Mouse (Mus musculus) forebrain, postnatal 0 days (tissue): ENCODE results near the gene Hacd3. TPM values are rescaled to one million over a fixed set of nuclear protein-coding genes. Genes with fewer than 3 reads are reported as not detected.

Source experiments
- ATAC-seq: fragments of 200-750 bp; cut with Nextera tagmentation; 2 replicates; pipeline ENCODE4 v1.8.0; 2017; ENCODE audit warnings: mild to moderate bottlenecking, moderate library complexity
- DNase-seq: peaks from one replicate; pipeline ENCODE4 v3.0.0-alpha.2; 2015
- H3K27ac ChIP-seq: fragments of 300-500 bp; sonication (generic); 2 replicates; pipeline ENCODE4 v1.5.1; 2014; ENCODE audit warnings: low read depth, mild to moderate bottlenecking, antibody characterized with exemption, low read length, moderate library complexity, mixed read lengths
- H3K27me3 ChIP-seq: fragments of 300-500 bp; sonication (generic); 2 replicates; pipeline ENCODE4 v1.6.1; 2014; ENCODE audit warnings: mild to moderate bottlenecking, low read length, mixed read lengths; ENCODE audit not compliant: insufficient read depth
- H3K36me3 ChIP-seq: fragments of 300-500 bp; sonication (generic); 2 replicates; pipeline ENCODE4 v1.6.1; 2014; ENCODE audit warnings: mild to moderate bottlenecking, moderate library complexity; ENCODE audit not compliant: insufficient read depth
- H3K4me1 ChIP-seq: fragments of 300-500 bp; sonication (generic); 2 replicates; pipeline ENCODE4 v1.6.1; 2014; ENCODE audit warnings: antibody characterized with exemption; ENCODE audit not compliant: insufficient read depth
- H3K4me2 ChIP-seq: fragments of 300-500 bp; sonication (generic); 2 replicates; pipeline ENCODE4 v1.6.1; 2014; ENCODE audit warnings: low read depth, mild to moderate bottlenecking, moderate library complexity
- H3K4me3 ChIP-seq: fragments of 300-500 bp; sonication (generic); 2 replicates; pipeline ENCODE4 v1.5.1; 2014; ENCODE audit warnings: low read depth, low read length, mixed read lengths
- H3K9ac ChIP-seq: fragments of 300-500 bp; sonication (generic); 2 replicates; pipeline ENCODE4 v1.6.1; 2014; ENCODE audit warnings: mild to moderate bottlenecking
- H3K9me3 ChIP-seq: fragments of 300-500 bp; sonication (generic); 2 replicates; pipeline ENCODE4 v1.6.1; 2016; ENCODE audit warnings: low read length
- CTCF ChIP-seq: sonication (generic); IDR thresholded peaks from 2 replicates; pipeline ENCODE4 v1.5.1; 2016; ENCODE audit warnings: antibody characterized with exemption, control low read depth, low read depth
- WGBS: fragments of 180-500 bp; shearing (Covaris S2); extraction: QIAGEN DNeasy Blood & Tissue Kit; methylation state at CpG from one replicate; pipeline ENCODE4 v1.1.7; 2014; 5-methylcytosine and 5-hydroxymethylcytosine counted together
- polyA plus RNA-seq: library from polyadenylated mRNA; unstranded; fragments of >200 nt; fragmentation: Nextera tagmentation; extraction: Ambion mirVana; gene quantifications from 2 replicates; pipeline ENCODE4 v1.2.1, GENCODE M21; 2015
- total RNA-seq: library from RNA; depleted of rRNA; stranded (reverse); fragments of >200 nt; gene quantifications from 2 replicates; pipeline ENCODE4 v1.2.3, GENCODE M21; 2014; rRNA removed

The Hacd3 gene
- total RNA-seq: 180 and 182 TPM in 2 replicates
- polyA plus RNA-seq: 117 and 165 TPM in 2 replicates

DNA sequence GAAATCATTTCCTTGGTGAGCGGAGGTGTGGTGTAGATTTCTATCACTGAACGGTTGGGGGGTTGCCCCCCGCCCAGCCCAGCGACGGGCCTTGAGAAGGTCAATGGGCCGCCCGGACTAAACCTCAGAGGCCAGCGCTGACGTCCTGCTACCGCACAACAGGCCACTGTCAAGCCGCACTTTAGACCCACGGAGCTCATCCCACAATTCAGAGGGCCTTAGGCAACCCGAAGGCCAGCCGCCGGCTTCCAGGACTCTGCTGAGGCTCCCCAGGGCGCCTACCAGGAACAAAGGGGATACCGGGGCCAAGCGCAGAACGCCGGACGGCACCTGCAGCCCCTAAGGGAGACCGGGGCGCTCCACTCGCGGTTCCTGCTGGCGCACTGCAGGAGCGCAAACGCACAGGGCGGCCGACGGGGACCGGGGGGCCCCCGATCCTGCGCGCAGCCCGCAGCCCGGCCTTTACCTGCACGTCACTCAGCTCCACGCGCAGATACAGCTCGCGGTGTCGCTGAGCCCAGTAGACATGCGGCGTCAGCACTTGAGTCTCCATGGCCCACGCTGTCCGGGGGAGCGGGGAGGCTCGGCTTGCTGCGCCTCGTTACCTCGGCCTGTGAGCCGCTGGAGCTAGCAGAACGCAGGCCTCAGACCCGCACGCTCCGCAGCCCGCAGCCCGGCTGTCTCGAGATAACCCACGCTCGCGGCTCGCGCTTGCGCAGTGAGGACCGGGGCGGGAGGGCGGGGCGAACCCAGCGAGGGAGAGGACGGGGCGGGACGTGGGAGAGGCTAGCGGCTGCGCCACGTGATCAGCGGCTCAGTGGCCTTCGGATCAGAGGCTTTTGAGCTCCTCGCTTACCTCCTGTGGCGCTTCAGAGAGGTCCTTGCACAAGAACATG lies at the start of gene Hacd3:
Gene Hacd3, minus strand, starts transcription at position 703 of the 896 bp plus-strand sequence.
- peaks cover 36% of the 10 kb centered on the region for H3K4me1 ChIP-seq
- H3K9me3 ChIP-seq: no peaks in the 10 kb centered on the region
- peak; percentile 95 for DNase-seq
- WGBS: under 1% methylated on average over 81 of the region's 81 CpGs
- H3K9ac ChIP-seq: peak within 1 kb of the TSS; percentile 96
- H3K36me3 ChIP-seq: no peaks in the 10 kb centered on the region
- no peak for TF ChIP-seq CTCF
- H3K4me2 ChIP-seq: peak within 1 kb of the TSS; percentile 69
- H3K27me3 ChIP-seq: no peaks in the 10 kb centered on the region
- peak; percentile 95 for ATAC-seq
- peak within 1 kb of the TSS; percentile 93 for H3K27ac ChIP-seq
- H3K4me3 ChIP-seq: peak within 1 kb of the TSS; percentile 95

DNA sequence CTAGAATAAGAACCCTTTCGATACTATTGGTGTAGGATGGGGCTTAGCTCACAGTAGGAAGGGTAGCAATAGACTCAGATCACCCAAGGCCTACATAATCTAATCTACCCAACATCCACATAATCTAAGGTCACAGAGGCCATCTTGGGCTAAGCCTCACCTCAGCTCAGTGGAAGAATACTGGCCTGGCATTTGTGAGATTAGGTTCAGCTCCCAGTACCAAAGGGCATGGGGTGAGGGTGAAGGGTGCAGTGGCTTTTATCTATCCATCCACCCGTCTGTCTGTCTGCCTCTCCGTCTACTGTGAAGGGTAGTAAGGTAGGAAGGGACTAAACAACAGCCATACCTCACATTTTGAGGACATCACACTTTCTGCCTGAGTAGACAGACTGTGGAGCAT lies 49.1 kb upstream of the Hacd3 start:
- H3K4me2 ChIP-seq: no peak overlapping the region
- H3K4me3 ChIP-seq: no peak overlapping the region
- no peaks in the 10 kb centered on the region for H3K4me1 ChIP-seq
- ATAC-seq: no peak
- no peak overlapping the region for H3K27ac ChIP-seq
- no peak for TF ChIP-seq CTCF
- 95% methylated on average over 3 of the region's 3 CpGs for WGBS
- H3K36me3 ChIP-seq: peaks cover 73% of the 10 kb centered on the region
- H3K9me3 ChIP-seq: no peaks in the 10 kb centered on the region
- no peaks in the 10 kb centered on the region for H3K27me3 ChIP-seq
- no peak for DNase-seq
- no peak overlapping the region for H3K9ac ChIP-seq

DNA sequence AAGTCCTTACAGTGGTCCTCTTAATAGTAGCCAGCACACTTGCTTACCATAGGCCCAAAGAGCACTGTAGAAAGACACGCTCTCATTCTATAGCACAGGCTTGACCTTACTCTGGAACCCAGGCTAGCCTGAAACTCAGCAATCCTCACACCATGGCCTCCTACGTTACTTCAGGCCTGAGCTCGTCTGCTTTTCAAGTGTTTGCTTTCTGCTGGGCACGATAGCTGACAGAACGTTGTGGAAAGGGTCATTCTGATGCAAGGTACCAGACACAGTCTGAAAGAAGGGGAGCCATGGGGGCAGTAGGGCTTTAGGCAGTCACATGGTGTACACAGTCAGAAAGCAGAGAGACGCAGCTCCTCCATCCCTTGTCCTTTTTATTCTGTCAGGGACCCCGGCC lies 42.8 kb upstream of the Hacd3 start:
- DNase-seq (no peak), ATAC-seq (no peak)
- 94% methylated on average over 7 of the region's 7 CpGs for WGBS
- H3K9ac ChIP-seq: no peak overlapping the region
- no peaks in the 10 kb centered on the region for H3K4me1 ChIP-seq
- H3K4me3 ChIP-seq: no peak overlapping the region
- no peaks in the 10 kb centered on the region for H3K9me3 ChIP-seq
- TF ChIP-seq CTCF: no peak
- no peak overlapping the region for H3K27ac ChIP-seq
- no peak overlapping the region for H3K4me2 ChIP-seq
- peaks cover 67% of the 10 kb centered on the region for H3K36me3 ChIP-seq
- H3K27me3 ChIP-seq: no peaks in the 10 kb centered on the region

DNA sequence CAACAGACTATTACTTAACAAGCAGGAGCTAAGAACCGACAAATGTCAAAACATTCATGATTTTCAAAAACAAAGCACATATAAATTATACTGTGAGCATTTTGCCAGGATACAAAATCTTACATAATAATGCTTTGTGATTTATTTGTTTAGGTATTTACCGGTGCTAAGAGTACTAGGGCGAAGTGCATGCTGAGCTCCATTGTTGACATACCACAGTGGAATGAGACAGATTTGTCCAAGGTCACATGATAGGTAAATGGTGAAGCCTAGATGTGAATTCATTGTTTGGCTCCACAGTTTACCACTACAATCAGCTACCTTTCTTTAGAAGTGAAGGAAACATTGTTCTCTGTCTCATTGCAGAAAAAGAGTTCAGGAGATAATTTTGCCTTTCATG lies 29.5 kb upstream of the Hacd3 start:
- H3K27me3 ChIP-seq: no peaks in the 10 kb centered on the region
- H3K27ac ChIP-seq: no peak overlapping the region
- no peaks in the 10 kb centered on the region for H3K9me3 ChIP-seq
- H3K4me3 ChIP-seq: no peak overlapping the region
- TF ChIP-seq CTCF: no peak
- 94% methylated on average over 3 of the region's 3 CpGs for WGBS
- H3K4me1 ChIP-seq: no peaks in the 10 kb centered on the region
- no peak overlapping the region for H3K9ac ChIP-seq
- ATAC-seq (no peak), DNase-seq (no peak)
- no peak overlapping the region for H3K4me2 ChIP-seq
- H3K36me3 ChIP-seq: peaks cover 71% of the 10 kb centered on the region

DNA sequence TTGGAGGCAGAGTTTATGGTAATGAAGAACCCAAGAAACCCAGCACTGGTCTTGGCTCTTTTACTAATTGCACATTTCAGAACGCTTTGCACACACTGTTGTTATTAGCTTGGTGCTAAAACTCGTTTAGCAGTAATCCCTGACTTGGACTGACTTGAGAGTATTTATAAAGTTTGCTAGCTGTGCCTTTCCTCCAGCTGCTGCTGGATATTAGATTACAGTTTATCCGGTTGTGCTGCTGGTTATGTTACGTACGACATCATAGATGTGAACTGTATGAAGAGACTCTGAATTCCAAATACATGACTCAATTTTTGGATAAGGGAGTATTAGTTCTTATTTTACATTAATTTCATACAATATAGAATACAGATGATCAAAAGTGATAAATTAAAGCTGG lies 27.9 kb upstream of the Hacd3 start:
- Histone ChIP-seq H3K9me3 (no peaks in the 10 kb centered on the region), H3K9ac (no peak overlapping the region), H3K4me1 (no peaks in the 10 kb centered on the region), H3K4me2 (no peak overlapping the region), H3K4me3 (no peak overlapping the region), H3K36me3 (peaks cover 61% of the 10 kb centered on the region), H3K27me3 (no peaks in the 10 kb centered on the region), H3K27ac (no peak overlapping the region)
- ATAC-seq (no peak), DNase-seq (no peak)
- WGBS: 93% methylated on average over 5 of the region's 5 CpGs
- TF ChIP-seq CTCF: no peak

DNA sequence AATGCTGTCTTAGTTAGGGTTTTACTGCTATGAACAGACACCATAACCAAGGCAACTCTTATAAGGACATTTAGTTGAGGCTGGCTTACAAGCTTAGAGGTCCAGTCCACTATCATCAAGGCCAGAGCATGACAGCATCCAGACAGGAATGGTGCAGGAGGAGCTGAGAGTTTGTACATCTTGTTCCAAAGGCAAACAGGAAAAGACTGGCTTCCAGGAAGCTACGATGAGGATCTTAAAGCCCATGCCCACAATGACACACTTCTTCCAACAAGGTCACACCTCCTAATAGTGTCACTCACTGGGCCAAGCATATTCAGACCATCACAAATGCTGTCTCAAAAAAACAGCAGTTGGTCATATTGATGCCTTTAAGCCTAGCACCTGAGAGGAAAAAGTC lies 25.5 kb upstream of the Hacd3 start:
- H3K27me3 ChIP-seq: no peaks in the 10 kb centered on the region
- no peak for TF ChIP-seq CTCF
- H3K4me1 ChIP-seq: no peaks in the 10 kb centered on the region
- H3K27ac ChIP-seq: no peak overlapping the region
- WGBS: 100% methylated on average over 1 of the region's 1 CpGs
- H3K36me3 ChIP-seq: peaks cover 58% of the 10 kb centered on the region
- no peak for ATAC-seq
- H3K9ac ChIP-seq: no peak overlapping the region
- H3K4me2 ChIP-seq: no peak overlapping the region
- no peaks in the 10 kb centered on the region for H3K9me3 ChIP-seq
- no peak overlapping the region for H3K4me3 ChIP-seq
- DNase-seq: no peak

DNA sequence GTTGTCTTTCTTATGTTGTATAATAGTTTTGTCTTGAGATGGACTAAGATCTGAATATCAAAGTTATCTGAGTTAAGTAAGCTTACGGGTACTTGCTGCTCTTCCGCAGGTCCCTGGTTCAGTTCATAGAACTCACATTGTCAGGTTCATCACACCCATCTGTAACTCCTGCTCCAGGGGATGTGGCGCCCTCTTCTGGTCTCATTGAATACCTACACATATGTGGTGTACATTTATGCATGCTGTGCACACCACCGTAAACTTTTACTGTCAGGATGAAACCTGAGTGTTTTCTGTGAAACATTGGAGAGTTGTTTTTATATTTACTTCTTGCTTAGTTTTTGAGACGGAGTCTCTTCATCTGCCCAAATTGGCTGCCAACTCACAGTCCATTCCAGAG lies 19.9 kb upstream of the Hacd3 start:
- ATAC-seq: no peak
- peak; percentile 45 for TF ChIP-seq CTCF
- no peak for DNase-seq
- no peaks in the 10 kb centered on the region for H3K9me3 ChIP-seq
- WGBS: 97% methylated on average over 5 of the region's 5 CpGs
- no peak overlapping the region for H3K4me2 ChIP-seq
- H3K9ac ChIP-seq: no peak overlapping the region
- H3K36me3 ChIP-seq: peaks cover 50% of the 10 kb centered on the region
- H3K27me3 ChIP-seq: no peaks in the 10 kb centered on the region
- no peak overlapping the region for H3K4me3 ChIP-seq
- H3K4me1 ChIP-seq: no peaks in the 10 kb centered on the region
- H3K27ac ChIP-seq: no peak overlapping the region
